Comparison of ENCODE assay signal across 10 mouse cellular contexts in the genomic region with DNA sequence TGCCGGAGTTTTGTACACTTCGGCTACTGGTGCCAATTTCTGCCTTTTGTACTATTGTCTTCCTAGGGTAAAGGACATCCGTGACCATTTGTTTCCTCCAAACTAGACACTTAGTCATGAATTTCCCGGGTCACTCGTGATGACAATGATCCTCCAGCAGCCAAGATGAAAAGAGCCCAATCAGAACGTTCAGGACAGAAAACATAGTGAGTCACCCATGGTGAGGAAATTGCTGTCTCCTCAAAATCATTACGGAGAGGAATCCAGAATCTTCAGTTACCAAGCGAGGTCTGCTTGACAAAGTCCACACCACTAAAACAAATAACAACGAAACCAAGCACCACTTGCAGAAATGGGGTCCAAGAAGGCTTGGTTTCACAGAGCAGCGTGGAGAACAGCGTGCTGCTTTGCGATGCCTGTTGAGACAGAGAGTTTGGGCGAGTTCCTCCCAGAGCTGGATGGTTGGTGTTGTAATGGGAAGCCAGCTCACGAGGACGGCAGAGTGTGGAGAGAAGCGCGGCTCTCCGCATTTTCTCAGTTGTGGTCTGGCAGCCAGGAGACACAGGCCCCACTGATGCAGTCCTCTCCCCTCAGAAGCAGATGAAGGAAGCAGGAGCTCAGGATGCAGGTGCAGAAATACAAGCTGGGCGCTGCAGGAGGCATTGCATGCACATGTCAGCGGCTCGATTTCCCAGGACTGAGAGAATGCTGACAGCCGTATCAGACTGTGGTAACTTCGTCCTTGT.
A peak's percentile ranks its signal among the peaks of the same experiment; 100 is the strongest.
DNase-seq lines count a peak whose midpoint lies in the region; ATAC-seq and TF ChIP-seq lines count a peak whose summit lies in the region.
"Had no signal": no experiment of that assay in that cellular context is flagged by ENCODE, and none has a peak within 500 bp of the region (broad histone marks: within the 10 kb centered on the region; RNA-seq: fewer than 3 reads in every experiment).

No protein-coding gene starts in this region.

- no peak overlapping the region for H3K9ac ChIP-seq in lung, postnatal 0 days (replicated peaks; ENCODE audit: low read depth)
- no peak overlapping the region for H3K9ac ChIP-seq in forebrain, embryonic 15.5 days (replicated peaks)
- H3K9ac ChIP-seq: heart, embryonic 13.5 days had no signal

- TF ChIP-seq POLR2A in thymus, adult 2 months (IDR thresholded peaks at IDR 0.05; ENCODE audit: control insufficient read depth, extremely low read depth, insufficient read depth, low read length, poor library complexity) = no peak

- no peak overlapping the region for H3K4me2 ChIP-seq in lung, postnatal 0 days (replicated peaks; ENCODE audit: low read depth, low read length)
- H3K4me2 ChIP-seq in forebrain, embryonic 15.5 days (replicated peaks) = no peak overlapping the region
- H3K4me2 ChIP-seq: heart, embryonic 13.5 days had no signal

- H3K9me3 ChIP-seq in lung, postnatal 0 days (ENCODE audit: low read length) = no peaks in the 10 kb centered on the region
- no peaks in the 10 kb centered on the region for H3K9me3 ChIP-seq in forebrain, embryonic 15.5 days
- H3K9me3 ChIP-seq: heart, embryonic 13.5 days had no signal

- peak; percentile 47 for DNase-seq in gastrocnemius, adult 2 months
- DNase-seq in gastrocnemius, postnatal 4 days (ENCODE audit: low spot score in 2 of 2) = no peak
- peak; percentile 14 for DNase-seq in thymus, adult 2 months
- no peak for DNase-seq in thymus, adult 18-20 months
- peak; percentile 70 for DNase-seq in lung, postnatal 0 days (ENCODE audit: low spot score)
- peak; percentile 45 for DNase-seq in thymus, postnatal 4 days
- DNase-seq in cerebellum, postnatal 4 days (ENCODE audit: low spot score in 2 of 2) = no peak

- H3K36me3 ChIP-seq in thymus, adult 2 months (ENCODE audit: control insufficient read depth, insufficient read depth, low read length) = no peaks in the 10 kb centered on the region
- no peaks in the 10 kb centered on the region for H3K36me3 ChIP-seq in lung, postnatal 0 days (ENCODE audit: insufficient read depth, low read length)
- H3K36me3 ChIP-seq in forebrain, embryonic 15.5 days = no peaks in the 10 kb centered on the region
- H3K36me3 ChIP-seq: heart, embryonic 13.5 days had no signal

- TF ChIP-seq EP300 in lung, postnatal 0 days (IDR thresholded peaks at IDR 0.05) = peak; percentile 46

- 20% methylated on average over 23 of the region's 23 CpGs for WGBS in thymus, adult 2 months
- WGBS in lung, postnatal 0 days = 58% methylated on average over 23 of the region's 23 CpGs
- WGBS in forebrain, embryonic 15.5 days = 82% methylated on average over 23 of the region's 23 CpGs

- peak; percentile 84 for ATAC-seq in lung, postnatal 0 days
- no peak for ATAC-seq in forebrain, embryonic 15.5 days (replicated peaks)

- no peak for TF ChIP-seq CTCF in gastrocnemius, adult 2 months (IDR thresholded peaks at IDR 0.05)
- TF ChIP-seq CTCF in thymus, adult 2 months (IDR thresholded peaks at IDR 0.05; ENCODE audit: borderline replicate concordance, control insufficient read depth, extremely low read depth, insufficient read depth, low read length, poor library complexity) = no peak
- TF ChIP-seq CTCF in lung, postnatal 0 days (IDR thresholded peaks at IDR 0.05) = no peak

- H3K27me3 ChIP-seq in thymus, adult 2 months (ENCODE audit: control insufficient read depth, insufficient read depth, low read length) = no peaks in the 10 kb centered on the region
- no peaks in the 10 kb centered on the region for H3K27me3 ChIP-seq in lung, postnatal 0 days (replicated peaks; ENCODE audit: insufficient read depth, low read length)
- H3K27me3 ChIP-seq in forebrain, embryonic 15.5 days = no peaks in the 10 kb centered on the region
- H3K27me3 ChIP-seq: heart, embryonic 13.5 days had no signal

- H3K4me1 ChIP-seq in thymus, adult 2 months (replicated peaks; ENCODE audit: control insufficient read depth, insufficient read depth, low read length) = peaks cover 10% of the 10 kb centered on the region
- H3K4me1 ChIP-seq in lung, postnatal 0 days (ENCODE audit: insufficient read depth, low read depth, low read length) = no peaks in the 10 kb centered on the region
- no peaks in the 10 kb centered on the region for H3K4me1 ChIP-seq in forebrain, embryonic 15.5 days
- H3K4me1 ChIP-seq: heart, embryonic 13.5 days had no signal

- peak overlapping the region; percentile 51 for H3K4me3 ChIP-seq in gastrocnemius, adult 2 months
- H3K4me3 ChIP-seq in thymus, adult 2 months (ENCODE audit: control insufficient read depth, insufficient read depth, low read length) = no peak overlapping the region
- no peak overlapping the region for H3K4me3 ChIP-seq in lung, postnatal 0 days (ENCODE audit: low read depth, low read length)
- H3K4me3 ChIP-seq in forebrain, embryonic 15.5 days = no peak overlapping the region
- H3K4me3 ChIP-seq: heart, embryonic 13.5 days had no signal

- intact Hi-C loops in gastrocnemius, adult 2 months (cut with DNase I) = no loop called here

- H3K27ac ChIP-seq in gastrocnemius, adult 2 months = peak overlapping the region; percentile 74
- no peak overlapping the region for H3K27ac ChIP-seq in thymus, adult 2 months (ENCODE audit: control insufficient read depth, insufficient read depth, low read length)
- H3K27ac ChIP-seq in lung, postnatal 0 days (ENCODE audit: low read length) = 0 out of 2 replicates have a peak overlapping the region, but pooled peaks have one; percentile 6
- no peak overlapping the region for H3K27ac ChIP-seq in forebrain, embryonic 15.5 days (replicated peaks)
- H3K27ac ChIP-seq: heart, embryonic 13.5 days; stomach, postnatal 0 days had no signal

Comparison
In these comparisons a context has a peak if more than half of its experiments do, and no peak if none do; other contexts are left out.
1. DNase-seq: peak in gastrocnemius, adult 2 months (single experiment), thymus, adult 2 months (single experiment), lung, postnatal 0 days (single experiment) and thymus, postnatal 4 days (single experiment); none in gastrocnemius, postnatal 4 days (0 of 2), thymus, adult 18-20 months (0 of 2) and cerebellum, postnatal 4 days (0 of 2).
2. H3K27ac ChIP-seq: peak in gastrocnemius, adult 2 months (single experiment) and lung, postnatal 0 days (single experiment); none in thymus, adult 2 months (single experiment) and forebrain, embryonic 15.5 days (single experiment).